Comparison of ENCODE assay signal across 8 mouse cellular contexts in genomic region chr13:12105231-12105829, GRCm38 (mm10). TPM values are rescaled to one million over a fixed set of nuclear protein-coding genes. Genes with fewer than 3 reads are reported as not detected.
DNase-seq lines count a peak whose midpoint lies in the region; ATAC-seq and TF ChIP-seq lines count a peak whose summit lies in the region.

No protein-coding gene starts in this region.

- no peak overlapping the region for H3K27ac ChIP-seq in kidney, embryonic 14.5 days (ENCODE audit: low read depth, low read length)
- peak overlapping the region; percentile 93 for H3K27ac ChIP-seq in cerebellum, adult 2 months (ENCODE audit: insufficient read depth, low read length)
- H3K27ac ChIP-seq in forebrain, embryonic 15.5 days (replicated peaks), result no peak overlapping the region
- no peak overlapping the region for H3K27ac ChIP-seq in liver, embryonic 13.5 days

- no peaks in the 10 kb centered on the region for H3K9me3 ChIP-seq in kidney, embryonic 14.5 days (ENCODE audit: control insufficient read depth, low read length)
- H3K9me3 ChIP-seq in forebrain, embryonic 15.5 days, result no peaks in the 10 kb centered on the region
- no peaks in the 10 kb centered on the region for H3K9me3 ChIP-seq in liver, embryonic 13.5 days (replicated peaks)

- H3K36me3 ChIP-seq in kidney, embryonic 14.5 days (ENCODE audit: control insufficient read depth, insufficient read depth, low read length), result no peaks in the 10 kb centered on the region
- H3K36me3 ChIP-seq in forebrain, embryonic 15.5 days, result no peaks in the 10 kb centered on the region
- H3K36me3 ChIP-seq in liver, embryonic 13.5 days, result no peaks in the 10 kb centered on the region

- peaks cover 57% of the 10 kb centered on the region for H3K27me3 ChIP-seq in kidney, embryonic 14.5 days (ENCODE audit: control insufficient read depth, insufficient read depth, low read length)
- H3K27me3 ChIP-seq in cerebellum, adult 2 months (ENCODE audit: control insufficient read depth, insufficient read depth, low read length), result no peaks in the 10 kb centered on the region
- H3K27me3 ChIP-seq in forebrain, embryonic 15.5 days, result peaks cover 14% of the 10 kb centered on the region; the same call in 1 of the 2 replicates
- peaks cover 69% of the 10 kb centered on the region for H3K27me3 ChIP-seq in liver, embryonic 13.5 days

- WGBS in kidney, embryonic 14.5 days, result 4% methylated on average over 17 of the region's 17 CpGs
- WGBS in cerebellum, adult 2 months, result under 1% methylated on average over 17 of the region's 17 CpGs
- 1% methylated on average over 17 of the region's 17 CpGs for WGBS in forebrain, embryonic 15.5 days
- WGBS in liver, embryonic 13.5 days (ENCODE audit: insufficient replicate concordance), result 10% methylated on average over 16 of the region's 17 CpGs

- ATAC-seq in kidney, embryonic 14.5 days (ENCODE audit: low FRiP score, low TSS enrichment), result no peak
- peak; percentile 11 for ATAC-seq in forebrain, embryonic 15.5 days (replicated peaks)
- no peak for ATAC-seq in liver, embryonic 13.5 days (ENCODE audit: low read depth)
- no peak for ATAC-seq in activated CD4-positive, CD25-positive, alpha-beta regulatory T cell, adult 4 months

- peak overlapping the region; percentile 52 for H3K4me3 ChIP-seq in kidney, embryonic 14.5 days (ENCODE audit: low read length)
- H3K4me3 ChIP-seq in cerebellum, adult 2 months (replicated peaks; ENCODE audit: insufficient read depth, low read depth, low read length), result peak overlapping the region; percentile 97
- peak overlapping the region; percentile 67 for H3K4me3 ChIP-seq in forebrain, embryonic 15.5 days
- H3K4me3 ChIP-seq in liver, embryonic 13.5 days (replicated peaks), result peak overlapping the region; percentile 56; the same call in 1 of the 2 replicates

- H3K4me2 ChIP-seq in kidney, embryonic 14.5 days (replicated peaks; ENCODE audit: low read depth, low read length), result peak overlapping the region; percentile 96
- peak overlapping the region; percentile 99 for H3K4me2 ChIP-seq in forebrain, embryonic 15.5 days (replicated peaks)
- peak overlapping the region; percentile 76 for H3K4me2 ChIP-seq in liver, embryonic 13.5 days

- H3K9ac ChIP-seq in kidney, embryonic 14.5 days (ENCODE audit: low read depth, low read length), result no peak overlapping the region
- H3K9ac ChIP-seq in forebrain, embryonic 15.5 days (replicated peaks), result peak overlapping the region; percentile 68; the same call in 1 of the 2 replicates
- H3K9ac ChIP-seq in liver, embryonic 13.5 days, result no peak overlapping the region

- 0 out of 2 replicates have a peak, but pooled peaks cover 3% of the 10 kb centered on the region for H3K4me1 ChIP-seq in kidney, embryonic 14.5 days (ENCODE audit: control insufficient read depth, insufficient read depth, low read length)
- H3K4me1 ChIP-seq in cerebellum, adult 2 months (ENCODE audit: control insufficient read depth, insufficient read depth, low read length), result peaks cover 8% of the 10 kb centered on the region; the same call in 1 of the 2 replicates
- peaks cover 12% of the 10 kb centered on the region for H3K4me1 ChIP-seq in forebrain, embryonic 15.5 days
- peaks cover 14% of the 10 kb centered on the region for H3K4me1 ChIP-seq in liver, embryonic 13.5 days (replicated peaks)

- no peak for TF ChIP-seq CTCF in cerebellum, adult 2 months (IDR thresholded peaks at IDR 0.05; ENCODE audit: borderline replicate concordance, insufficient read depth, low read depth, low read length)

- no peak for TF ChIP-seq POLR2A in cerebellum, adult 2 months (IDR thresholded peaks at IDR 0.05; ENCODE audit: borderline replicate concordance, insufficient read depth, low read length)

- DNase-seq in kidney, postnatal 36 days, result no peak
- DNase-seq in cerebellum, adult 2 months, result peak; percentile 60 to 70
- no peak for DNase-seq in liver, embryonic 13.5 days
- no peak for DNase-seq in thymus, postnatal 14 days
- DNase-seq in urinary bladder, adult 2 months (ENCODE audit: low spot score), result no peak

RNA-seq across cellular contexts. Expression of gene Ryr2, which starts 1.4 kb away (rescaled TPM):
- polyA plus RNA-seq in kidney, embryonic 14.5 days (2014; fragmentation: Nextera tagmentation; extraction: Ambion mirVana), result 0.27 and 0.32 TPM in 2 replicates
- polyA plus RNA-seq in cerebellum, adult 2 months (2012; rRNA removed), result 59.8 and 65.4 TPM in 2 replicates
- polyA plus RNA-seq in forebrain, embryonic 15.5 days (2015; fragmentation: Nextera tagmentation; extraction: Ambion mirVana), result 1.1 and 1.5 TPM in 2 replicates
- polyA plus RNA-seq in liver, embryonic 13.5 days (2015; fragmentation: Nextera tagmentation; extraction: Ambion mirVana), result 0.10 and 0.12 TPM in 2 replicates
- 1.2 and 2.0 TPM in 2 replicates for polyA plus RNA-seq in urinary bladder, adult 2 months (2012; rRNA removed)
- not detected for polyA plus RNA-seq in activated CD4-positive, CD25-positive, alpha-beta regulatory T cell, adult 4 months (2017; shearing (Covaris generic))

Comparison
In these comparisons a context has a peak if more than half of its experiments do, and no peak if none do; other contexts are left out.
1. DNase-seq: peak in cerebellum, adult 2 months (2 of 2); none in kidney, postnatal 36 days (0 of 2), liver, embryonic 13.5 days (single experiment), thymus, postnatal 14 days (single experiment) and urinary bladder, adult 2 months (single experiment).
2. RNA of gene Ryr2, which starts 1.4 kb away (polyA plus RNA-seq): 59.8 to 65.4 TPM in cerebellum, adult 2 months; 1.1 to 1.5 TPM in forebrain, embryonic 15.5 days, 1.2 to 2.0 TPM in urinary bladder, adult 2 months, 0.27 to 0.32 TPM in kidney, embryonic 14.5 days, 0.10 to 0.12 TPM in liver, embryonic 13.5 days and not detected in activated CD4-positive, CD25-positive, alpha-beta regulatory T cell, adult 4 months; every median in the first group is over 10 times any median in the second.
3. Peak in every context shown above with its lines, with median percentiles within 50 percentile points of each other: H3K4me2 ChIP-seq and H3K4me3 ChIP-seq.